Mouse (Mus musculus): ENCODE data around the gene Cep78. TPM values are rescaled to one million over a fixed set of nuclear protein-coding genes. Genes with fewer than 3 reads are reported as not detected.

Cep78 gene
- total RNA-seq, 4 experiments from 2014 or later, result 3.5 to 3.7 (median 3.6) TPM

GRCm38 (mm10) chr19:15965082-15965481, 19.7 kb downstream of the Cep78 start:
- DNase-seq (ENCODE audit: low spot score), result peak; percentile 55

- no peak for DNase-seq (ENCODE audit: low spot score)
Measured at GRCm38 (mm10) chr19:15964533-15964932, 20.3 kb downstream of the Cep78 start.

GRCm38 (mm10) chr19:15963011-15963695, 21.6 kb downstream of the Cep78 start:
- DNase-seq (ENCODE audit: low spot score), result no peak

DNA sequence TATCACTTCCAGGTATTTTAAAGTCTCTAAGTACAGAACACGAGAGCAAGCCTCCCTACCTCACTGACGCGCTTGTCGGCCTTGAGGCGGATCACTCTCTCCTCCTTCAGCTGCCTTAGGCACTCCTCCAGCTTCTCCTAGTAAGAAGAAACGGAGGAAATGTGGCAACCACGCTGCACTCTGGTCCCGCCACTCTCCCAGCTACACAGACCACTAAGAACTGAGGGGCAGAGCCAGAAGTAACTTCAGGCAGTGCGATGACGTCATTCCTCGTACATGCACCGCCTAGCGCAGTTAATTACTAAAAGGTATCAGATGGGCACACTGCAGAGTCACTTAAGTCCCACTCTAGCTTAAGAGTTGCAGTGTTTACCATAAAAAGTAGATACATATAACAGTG, 22.5 kb downstream of the Cep78 start:
- no peak for DNase-seq (ENCODE audit: low spot score)

DNA sequence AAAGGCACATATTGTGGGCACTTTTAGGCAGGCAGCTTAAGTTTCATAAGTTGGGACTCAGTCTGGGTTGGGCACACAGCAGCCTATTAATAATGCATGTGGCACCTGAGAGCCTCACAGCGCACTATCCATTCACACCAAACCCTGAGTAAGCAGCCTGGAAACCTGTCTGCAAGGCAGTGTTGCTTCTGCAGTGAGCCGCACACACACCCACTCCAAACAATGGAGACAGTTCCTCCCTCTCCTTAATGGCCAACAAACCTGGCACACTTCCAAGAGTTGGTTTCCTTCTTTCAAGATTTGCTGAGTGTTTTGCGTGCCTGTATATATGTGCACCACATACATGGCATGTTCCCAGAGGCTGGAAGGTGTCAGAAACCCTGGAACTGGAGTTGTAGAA, 34.6 kb downstream of the Cep78 start:
- DNase-seq (ENCODE audit: low spot score), result peak; percentile 24

- DNase-seq (ENCODE audit: low spot score), result no peak
Measured at GRCm38 (mm10) chr19:15948867-15949266, 35.9 kb downstream of the Cep78 start.

DNA sequence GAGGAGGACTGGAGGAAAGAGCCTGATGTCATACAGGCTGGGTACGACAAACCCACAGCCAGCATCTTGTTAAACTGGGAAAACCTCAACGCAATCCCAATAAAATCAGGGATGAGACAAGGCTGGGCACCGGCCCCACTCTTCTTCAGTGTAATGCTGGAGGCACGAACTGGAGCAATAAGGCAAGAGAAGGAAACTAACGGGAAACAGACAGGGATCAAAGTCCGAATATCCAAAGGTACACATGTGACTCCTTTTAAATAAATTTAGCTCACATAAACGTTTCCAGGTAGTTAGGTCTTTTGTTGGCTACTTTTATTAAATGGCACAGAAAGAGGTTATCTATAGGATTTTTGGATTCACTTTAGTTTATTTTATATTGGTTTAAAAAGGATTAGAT, 36.4 kb downstream of the Cep78 start:
- no peak for DNase-seq (ENCODE audit: low spot score)

GRCm38 (mm10) chr19:15947237-15947636, 37.6 kb downstream of the Cep78 start, which contains the start of gene Psat1:
Psat1 (minus strand) TSS chr19:15947337.
- DNase-seq (ENCODE audit: low spot score), result no peak

DNA sequence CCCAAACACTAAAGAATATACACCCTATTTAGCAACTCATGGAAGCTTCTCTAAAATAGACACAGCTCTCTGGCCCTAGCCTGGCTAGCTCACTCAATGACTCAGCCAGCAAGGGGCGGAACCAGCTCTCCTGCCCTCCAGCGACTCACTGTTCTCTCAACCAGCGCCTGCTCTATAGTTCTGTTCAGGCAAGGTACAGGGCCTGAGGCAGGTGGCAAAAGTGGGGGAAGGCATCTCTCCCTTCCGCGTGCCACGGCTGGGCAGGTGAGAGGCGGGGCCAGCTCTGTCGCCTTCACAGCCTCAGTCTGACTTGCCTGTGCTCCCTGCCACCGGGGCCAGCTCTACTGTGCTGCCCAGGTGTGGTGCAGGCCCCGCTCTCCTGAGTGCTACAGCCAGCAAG, 38.1 kb downstream of the Cep78 start:
- no peak for DNase-seq (ENCODE audit: low spot score)

DNA sequence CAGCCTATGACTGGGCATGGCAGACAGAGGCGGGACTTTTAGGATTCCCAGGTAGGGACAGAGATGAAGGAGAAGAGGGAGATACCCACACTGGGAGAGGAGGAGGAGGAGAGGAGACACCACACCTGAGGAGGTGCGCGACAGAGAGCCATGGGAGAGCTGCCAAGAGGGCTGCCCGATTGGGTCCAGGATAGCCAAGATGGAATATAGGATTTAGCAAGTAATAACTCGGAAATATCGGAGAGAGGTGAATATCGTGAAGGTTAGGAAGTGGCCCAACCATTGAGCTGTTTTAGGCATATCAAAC, 41.7 kb downstream of the Cep78 start:
- DNase-seq (ENCODE audit: low spot score), result no peak

DNA sequence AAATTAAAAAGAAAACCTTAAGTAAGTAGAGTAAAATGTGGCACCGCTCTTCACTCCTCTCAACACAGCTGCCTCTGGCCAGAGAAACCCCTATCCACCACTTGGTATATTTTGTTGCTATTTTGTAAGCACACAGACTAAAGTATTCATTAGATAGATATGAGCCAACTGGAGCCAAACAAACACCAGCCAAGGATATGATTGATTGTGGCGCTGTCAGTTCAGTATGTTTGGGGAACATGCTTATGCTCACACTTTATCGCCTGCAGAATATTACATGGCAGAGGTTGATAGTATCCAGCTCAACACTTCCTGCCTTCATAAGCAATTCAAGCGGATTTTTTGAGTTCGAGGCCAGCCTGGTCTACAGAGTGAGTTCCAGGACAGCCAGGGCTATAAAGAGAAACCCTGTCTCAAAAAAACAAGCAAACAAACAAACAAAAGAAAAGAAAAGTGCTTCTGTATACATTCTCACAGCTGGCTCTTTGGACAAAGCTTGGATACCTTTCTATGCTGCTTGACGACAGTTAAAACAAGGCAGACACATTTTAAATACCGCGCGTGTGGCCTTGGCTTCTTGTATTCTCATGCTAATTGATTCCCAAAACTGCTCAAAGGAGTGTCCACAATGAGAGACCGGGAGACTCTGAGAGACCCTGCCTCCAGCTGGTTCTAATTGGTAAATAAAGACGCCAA, 42.2 kb downstream of the Cep78 start:
- DNase-seq (ENCODE audit: low spot score), result no peak

- DNase-seq (ENCODE audit: low spot score), result no peak
Measured at GRCm38 (mm10) chr19:15941399-15941798, 43.4 kb downstream of the Cep78 start.

DNA sequence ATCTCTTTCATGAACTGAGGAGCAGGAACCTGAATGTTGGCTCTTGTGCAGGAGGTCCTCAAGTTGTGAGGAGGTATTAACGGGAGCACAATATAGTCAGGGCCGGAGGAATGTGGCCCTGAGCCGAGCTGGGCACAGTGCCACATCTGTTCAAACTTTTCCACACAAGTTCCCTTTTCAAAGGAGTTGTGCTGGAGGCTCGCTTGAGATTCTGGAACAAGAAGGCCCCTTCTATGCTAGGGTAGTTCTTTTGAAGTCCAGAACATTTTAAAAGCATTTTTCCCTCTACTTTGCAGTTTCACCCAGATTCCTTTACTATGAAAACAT, 59.1 kb downstream of the Cep78 start:
- DNase-seq (ENCODE audit: low spot score), result peak; percentile 60

DNA sequence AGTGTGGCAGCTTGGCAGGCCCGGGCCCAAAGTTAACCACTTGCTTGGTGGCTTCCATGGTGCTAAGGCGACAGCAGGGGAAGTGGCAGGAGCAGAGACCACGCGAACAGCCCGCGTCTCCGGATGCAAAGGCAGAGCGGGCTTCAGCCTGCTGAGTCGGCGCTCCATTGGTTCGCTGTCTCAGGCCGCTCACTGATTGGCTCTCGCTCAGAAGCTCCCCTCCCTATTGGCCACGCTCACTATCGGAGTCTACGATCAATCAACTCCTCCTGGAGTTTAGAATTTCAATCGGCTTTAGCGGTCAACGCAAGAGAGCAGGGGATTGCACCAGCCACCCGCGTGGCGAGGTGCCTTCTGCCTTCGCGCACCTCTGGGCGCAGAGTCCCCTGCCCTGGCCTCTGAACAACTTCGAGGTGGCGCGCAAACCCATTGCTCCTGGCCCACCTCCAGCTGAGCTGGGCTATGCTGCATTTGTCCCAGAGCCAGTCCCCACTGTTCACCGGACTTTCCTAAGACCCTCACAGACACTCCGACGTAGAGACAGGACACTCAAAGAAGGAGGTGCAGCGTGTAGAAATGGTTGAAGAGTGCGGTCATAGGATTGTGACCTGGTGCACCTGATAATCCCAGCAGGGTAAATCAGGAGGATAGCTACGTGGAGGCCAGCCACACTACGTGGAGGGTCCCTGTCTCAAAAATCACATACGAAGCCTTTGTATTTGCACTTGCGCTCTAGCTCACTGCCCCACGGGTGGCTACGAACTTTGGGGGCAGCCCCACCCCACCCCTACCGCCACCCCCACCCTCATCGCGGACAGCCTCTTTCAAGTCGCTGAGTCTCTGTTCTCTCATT, 59.7 kb downstream of the Cep78 start:
- peak; percentile 85 for DNase-seq (ENCODE audit: low spot score)

GRCm38 (mm10) chr19:15924181-15924865, 60.5 kb downstream of the Cep78 start:
- peak; percentile 62 for DNase-seq (ENCODE audit: low spot score)

- DNase-seq (ENCODE audit: low spot score), result peak; percentile 26
Measured at GRCm38 (mm10) chr19:15923426-15923825, 61.4 kb downstream of the Cep78 start.

DNA sequence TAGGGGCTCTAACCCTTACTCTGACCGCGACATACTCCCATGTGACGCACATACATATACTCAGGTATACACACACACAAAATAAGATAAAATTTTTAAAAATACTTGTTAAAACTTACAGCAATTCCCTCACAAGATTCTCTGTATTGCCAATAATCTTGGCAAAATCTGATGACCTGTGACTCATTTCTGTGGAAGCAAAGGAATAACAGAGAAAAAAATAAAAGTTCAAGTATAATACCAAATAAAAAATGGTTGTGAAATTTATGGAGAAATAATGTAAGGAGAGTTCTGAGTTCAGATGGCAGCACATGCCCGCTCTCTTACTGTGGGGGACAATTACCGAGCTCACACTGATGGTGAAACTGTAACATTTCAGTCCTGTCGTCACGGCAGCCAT, 65.5 kb downstream of the Cep78 start:
- DNase-seq (ENCODE audit: low spot score), result no peak

DNA sequence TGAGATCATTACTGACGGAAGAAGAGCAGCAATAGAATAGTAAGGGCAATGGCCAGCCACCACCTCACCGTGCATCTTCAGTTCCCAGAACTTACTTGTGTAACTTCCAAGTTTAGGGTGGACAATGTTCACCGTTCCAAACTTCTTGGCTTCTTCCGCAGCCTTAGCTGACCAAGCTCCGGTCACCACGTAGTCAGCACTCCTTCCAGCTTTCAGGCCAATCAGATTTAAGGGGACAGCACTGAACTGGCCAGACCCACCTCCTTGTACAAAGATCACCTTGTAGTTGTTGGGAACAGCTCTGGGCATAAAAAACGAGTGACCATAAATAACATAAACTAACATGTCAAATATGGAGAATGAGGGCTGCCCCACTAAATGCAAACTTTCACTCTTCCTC, 66.7 kb downstream of the Cep78 start:
- no peak for DNase-seq (ENCODE audit: low spot score)

GRCm38 (mm10) chr19:15913249-15913997, 71.4 kb downstream of the Cep78 start:
- no peak for DNase-seq (ENCODE audit: low spot score)

GRCm38 (mm10) chr19:15911441-15911840, 73.3 kb downstream of the Cep78 start:
- DNase-seq (ENCODE audit: low spot score), result no peak

- peak; percentile 54 for DNase-seq (ENCODE audit: low spot score)
Measured at GRCm38 (mm10) chr19:15910987-15911386, 73.8 kb downstream of the Cep78 start.
